Mouse (Mus musculus): ENCODE data around the gene Ace3. TPM values are rescaled to one million over a fixed set of nuclear protein-coding genes. Genes with fewer than 3 reads are reported as not detected.

The Ace3 gene
- polyA plus RNA-seq, 1 experiment from 2014 or later: not detected

GRCm38 (mm10) chr11:105968948-105969347 lies 25.5 kb upstream of the Ace3 start:
- Histone ChIP-seq H3K27me3 (ENCODE audit: control insufficient read depth, insufficient read depth, low read length) (peaks cover 65% of the 10 kb centered on the region), H3K4me2 (no peak overlapping the region), H3K9ac (ENCODE audit: low read depth, low read length) (no peak overlapping the region), H3K9me3 (replicated peaks; ENCODE audit: control insufficient read depth, low read length) (no peaks in the 10 kb centered on the region), H3K4me1 (ENCODE audit: control insufficient read depth, insufficient read depth, low read length) (0 out of 2 replicates have a peak, but pooled peaks cover 2% of the 10 kb centered on the region), H3K27ac (ENCODE audit: low read depth, low read length) (no peak overlapping the region), H3K4me3 (ENCODE audit: low read depth, low read length) (no peak overlapping the region), H3K36me3 (ENCODE audit: control insufficient read depth, insufficient read depth, low read length) (no peaks in the 10 kb centered on the region)
- no peak for ATAC-seq (replicated peaks; ENCODE audit: insufficient number of reproducible peaks, low FRiP score, low TSS enrichment)
- 29% methylated on average over 10 of the region's 10 CpGs for WGBS (ENCODE audit: insufficient replicate concordance)

- Histone ChIP-seq H3K4me3 (ENCODE audit: low read depth, low read length) (no peak overlapping the region), H3K27me3 (ENCODE audit: control insufficient read depth, insufficient read depth, low read length) (peaks cover 65% of the 10 kb centered on the region), H3K4me2 (no peak overlapping the region), H3K27ac (ENCODE audit: low read depth, low read length) (no peak overlapping the region), H3K9me3 (replicated peaks; ENCODE audit: control insufficient read depth, low read length) (no peaks in the 10 kb centered on the region), H3K4me1 (ENCODE audit: control insufficient read depth, insufficient read depth, low read length) (0 out of 2 replicates have a peak, but pooled peaks cover 2% of the 10 kb centered on the region), H3K9ac (ENCODE audit: low read depth, low read length) (no peak overlapping the region), H3K36me3 (ENCODE audit: control insufficient read depth, insufficient read depth, low read length) (no peaks in the 10 kb centered on the region)
- WGBS (ENCODE audit: insufficient replicate concordance): 22% methylated on average over 1 of the region's 1 CpGs
- no peak for ATAC-seq (replicated peaks; ENCODE audit: insufficient number of reproducible peaks, low FRiP score, low TSS enrichment)
These were observed 25.0 kb upstream of the Ace3 start for GRCm38 (mm10) chr11:105969516-105969915.

GRCm38 (mm10) chr11:105974593-105974992 lies 19.9 kb upstream of the Ace3 start:
- H3K27me3 ChIP-seq (ENCODE audit: control insufficient read depth, insufficient read depth, low read length): peaks cover 29% of the 10 kb centered on the region
- 87% methylated on average over 6 of the region's 6 CpGs for WGBS (ENCODE audit: insufficient replicate concordance)
- H3K4me2 ChIP-seq: no peak overlapping the region
- H3K9ac ChIP-seq (ENCODE audit: low read depth, low read length): no peak overlapping the region
- no peaks in the 10 kb centered on the region for H3K4me1 ChIP-seq (ENCODE audit: control insufficient read depth, insufficient read depth, low read length)
- no peak overlapping the region for H3K4me3 ChIP-seq (ENCODE audit: low read depth, low read length)
- no peak overlapping the region for H3K27ac ChIP-seq (ENCODE audit: low read depth, low read length)
- ATAC-seq (replicated peaks; ENCODE audit: insufficient number of reproducible peaks, low FRiP score, low TSS enrichment): no peak
- no peaks in the 10 kb centered on the region for H3K36me3 ChIP-seq (ENCODE audit: control insufficient read depth, insufficient read depth, low read length)
- no peaks in the 10 kb centered on the region for H3K9me3 ChIP-seq (replicated peaks; ENCODE audit: control insufficient read depth, low read length)

- H3K9ac ChIP-seq (ENCODE audit: low read depth, low read length): no peak overlapping the region
- H3K9me3 ChIP-seq (replicated peaks; ENCODE audit: control insufficient read depth, low read length): no peaks in the 10 kb centered on the region
- H3K4me2 ChIP-seq: no peak overlapping the region
- 69% methylated on average over 3 of the region's 3 CpGs for WGBS (ENCODE audit: insufficient replicate concordance)
- H3K36me3 ChIP-seq (ENCODE audit: control insufficient read depth, insufficient read depth, low read length): no peaks in the 10 kb centered on the region
- no peak for ATAC-seq (replicated peaks; ENCODE audit: insufficient number of reproducible peaks, low FRiP score, low TSS enrichment)
- no peak overlapping the region for H3K27ac ChIP-seq (ENCODE audit: low read depth, low read length)
- H3K4me3 ChIP-seq (ENCODE audit: low read depth, low read length): no peak overlapping the region
- H3K4me1 ChIP-seq (ENCODE audit: control insufficient read depth, insufficient read depth, low read length): no peaks in the 10 kb centered on the region
- peaks cover 25% of the 10 kb centered on the region for H3K27me3 ChIP-seq (ENCODE audit: control insufficient read depth, insufficient read depth, low read length)
These were observed 19.4 kb upstream of the Ace3 start for GRCm38 (mm10) chr11:105975050-105975449.

- Histone ChIP-seq H3K27ac (ENCODE audit: low read depth, low read length) (no peak overlapping the region), H3K4me1 (ENCODE audit: control insufficient read depth, insufficient read depth, low read length) (no peaks in the 10 kb centered on the region), H3K9me3 (replicated peaks; ENCODE audit: control insufficient read depth, low read length) (no peaks in the 10 kb centered on the region), H3K4me3 (ENCODE audit: low read depth, low read length) (no peak overlapping the region), H3K36me3 (ENCODE audit: control insufficient read depth, insufficient read depth, low read length) (no peaks in the 10 kb centered on the region), H3K27me3 (ENCODE audit: control insufficient read depth, insufficient read depth, low read length) (peaks cover 19% of the 10 kb centered on the region), H3K9ac (ENCODE audit: low read depth, low read length) (no peak overlapping the region), H3K4me2 (no peak overlapping the region)
- WGBS (ENCODE audit: insufficient replicate concordance): 80% methylated on average over 5 of the region's 5 CpGs
- ATAC-seq (replicated peaks; ENCODE audit: insufficient number of reproducible peaks, low FRiP score, low TSS enrichment): no peak
These were observed 18.8 kb upstream of the Ace3 start for GRCm38 (mm10) chr11:105975636-105976035.

- no peaks in the 10 kb centered on the region for H3K4me1 ChIP-seq (ENCODE audit: control insufficient read depth, insufficient read depth, low read length)
- H3K9me3 ChIP-seq (replicated peaks; ENCODE audit: control insufficient read depth, low read length): no peaks in the 10 kb centered on the region
- no peak overlapping the region for H3K27ac ChIP-seq (ENCODE audit: low read depth, low read length)
- H3K36me3 ChIP-seq (ENCODE audit: control insufficient read depth, insufficient read depth, low read length): no peaks in the 10 kb centered on the region
- H3K9ac ChIP-seq (ENCODE audit: low read depth, low read length): no peak overlapping the region
- WGBS (ENCODE audit: insufficient replicate concordance): 57% methylated on average over 2 of the region's 2 CpGs
- no peak for ATAC-seq (replicated peaks; ENCODE audit: insufficient number of reproducible peaks, low FRiP score, low TSS enrichment)
- peaks cover 5% of the 10 kb centered on the region; the same call in 1 of the 2 replicates for H3K27me3 ChIP-seq (ENCODE audit: control insufficient read depth, insufficient read depth, low read length)
- H3K4me2 ChIP-seq: no peak overlapping the region
- H3K4me3 ChIP-seq (ENCODE audit: low read depth, low read length): no peak overlapping the region
These were observed 16.2 kb upstream of the Ace3 start for GRCm38 (mm10) chr11:105978232-105978631.

GRCm38 (mm10) chr11:105978634-105979033 lies 15.8 kb upstream of the Ace3 start:
- H3K27me3 ChIP-seq (ENCODE audit: control insufficient read depth, insufficient read depth, low read length): peaks cover 5% of the 10 kb centered on the region; the same call in 1 of the 2 replicates
- no peaks in the 10 kb centered on the region for H3K4me1 ChIP-seq (ENCODE audit: control insufficient read depth, insufficient read depth, low read length)
- no peak overlapping the region for H3K27ac ChIP-seq (ENCODE audit: low read depth, low read length)
- H3K36me3 ChIP-seq (ENCODE audit: control insufficient read depth, insufficient read depth, low read length): no peaks in the 10 kb centered on the region
- no peak for ATAC-seq (replicated peaks; ENCODE audit: insufficient number of reproducible peaks, low FRiP score, low TSS enrichment)
- 56% methylated on average over 5 of the region's 5 CpGs for WGBS (ENCODE audit: insufficient replicate concordance)
- H3K4me2 ChIP-seq: no peak overlapping the region
- no peak overlapping the region for H3K9ac ChIP-seq (ENCODE audit: low read depth, low read length)
- no peaks in the 10 kb centered on the region for H3K9me3 ChIP-seq (replicated peaks; ENCODE audit: control insufficient read depth, low read length)
- no peak overlapping the region for H3K4me3 ChIP-seq (ENCODE audit: low read depth, low read length)

GRCm38 (mm10) chr11:105984452-105984851 lies 10.0 kb upstream of the Ace3 start:
- no peak overlapping the region for H3K4me3 ChIP-seq (ENCODE audit: low read depth, low read length)
- H3K27me3 ChIP-seq (ENCODE audit: control insufficient read depth, insufficient read depth, low read length): no peaks in the 10 kb centered on the region
- no peak overlapping the region for H3K4me2 ChIP-seq
- 71% methylated on average over 4 of the region's 4 CpGs for WGBS (ENCODE audit: insufficient replicate concordance)
- H3K9me3 ChIP-seq (replicated peaks; ENCODE audit: control insufficient read depth, low read length): no peaks in the 10 kb centered on the region
- H3K4me1 ChIP-seq (ENCODE audit: control insufficient read depth, insufficient read depth, low read length): no peaks in the 10 kb centered on the region
- ATAC-seq (replicated peaks; ENCODE audit: insufficient number of reproducible peaks, low FRiP score, low TSS enrichment): no peak
- no peak overlapping the region for H3K9ac ChIP-seq (ENCODE audit: low read depth, low read length)
- no peaks in the 10 kb centered on the region for H3K36me3 ChIP-seq (ENCODE audit: control insufficient read depth, insufficient read depth, low read length)
- H3K27ac ChIP-seq (ENCODE audit: low read depth, low read length): no peak overlapping the region

- WGBS (ENCODE audit: insufficient replicate concordance): 58% methylated on average over 6 of the region's 6 CpGs
- no peaks in the 10 kb centered on the region for H3K4me1 ChIP-seq (ENCODE audit: control insufficient read depth, insufficient read depth, low read length)
These were observed 7.0 kb upstream of the Ace3 start for GRCm38 (mm10) chr11:105987446-105987845.

More at GRCm38 (mm10) chr11:105987446-105987845, 7.0 kb upstream of the Ace3 start:
- no peak overlapping the region for H3K9ac ChIP-seq (ENCODE audit: low read depth, low read length)
- H3K27ac ChIP-seq (ENCODE audit: low read depth, low read length): no peak overlapping the region
- H3K9me3 ChIP-seq (replicated peaks; ENCODE audit: control insufficient read depth, low read length): no peaks in the 10 kb centered on the region
- H3K4me2 ChIP-seq: no peak overlapping the region
- H3K36me3 ChIP-seq (ENCODE audit: control insufficient read depth, insufficient read depth, low read length): no peaks in the 10 kb centered on the region
- H3K27me3 ChIP-seq (ENCODE audit: control insufficient read depth, insufficient read depth, low read length): no peaks in the 10 kb centered on the region; the same call in 1 of the 2 replicates
- no peak for ATAC-seq (replicated peaks; ENCODE audit: insufficient number of reproducible peaks, low FRiP score, low TSS enrichment)
- no peak overlapping the region for H3K4me3 ChIP-seq (ENCODE audit: low read depth, low read length)
